Mouse (Mus musculus) stomach, embryonic 14.5 days (tissue): ENCODE measurements around the gene Prkaa2. TPM values are rescaled to one million over a fixed set of nuclear protein-coding genes. Genes with fewer than 3 reads are reported as not detected.

Source experiments
- ATAC-seq: fragments of 200-750 bp; cut with Nextera tagmentation; 2 replicates; pipeline ENCODE4 v1.8.0; 2017; ENCODE audit warnings: low read depth, moderate TSS enrichment; ENCODE audit not compliant: insufficient number of reproducible peaks, insufficient read depth, low FRiP score
- H3K27ac ChIP-seq: fragments of 300-500 bp; sonication (generic); 2 replicates; pipeline ENCODE4 v1.5.1; 2014; ENCODE audit warnings: mild to moderate bottlenecking, low read length, moderate library complexity, mixed read lengths
- H3K27me3 ChIP-seq: fragments of 300-500 bp; sonication (generic); 2 replicates; pipeline ENCODE4 v1.6.1; 2014; ENCODE audit warnings: low read length, control low read depth, mixed read lengths; ENCODE audit not compliant: control insufficient read depth, insufficient read depth
- H3K36me3 ChIP-seq: fragments of 300-500 bp; sonication (generic); 2 replicates; pipeline ENCODE4 v1.6.1; 2014; ENCODE audit warnings: mild to moderate bottlenecking, control low read depth, low read length, moderate library complexity, mixed read lengths; ENCODE audit not compliant: control insufficient read depth, insufficient read depth
- H3K4me1 ChIP-seq: fragments of 300-500 bp; sonication (generic); 2 replicates; pipeline ENCODE4 v1.6.1; 2014; ENCODE audit warnings: low read length, control low read depth, mixed read lengths; ENCODE audit not compliant: control insufficient read depth, insufficient read depth
- H3K4me2 ChIP-seq: fragments of 300-500 bp; sonication (generic); replicated peaks from 2 replicates; pipeline ENCODE4 v1.6.1; 2014; ENCODE audit warnings: low read depth, low read length, control low read depth
- H3K4me3 ChIP-seq: fragments of 300-500 bp; sonication (generic); 2 replicates; pipeline ENCODE4 v1.5.1; 2014; ENCODE audit warnings: low read depth, low read length, control low read depth
- H3K9ac ChIP-seq: fragments of 300-500 bp; sonication (generic); replicated peaks from 2 replicates; pipeline ENCODE4 v1.6.1; 2014; ENCODE audit warnings: low read depth, mild to moderate bottlenecking, control low read depth, low read length, moderate library complexity, mixed read lengths
- H3K9me3 ChIP-seq: fragments of 300-500 bp; sonication (generic); 2 replicates; pipeline ENCODE4 v1.6.1; 2016; ENCODE audit warnings: low read depth, low read length, control low read depth; ENCODE audit not compliant: control insufficient read depth
- WGBS: fragments of 180-500 bp; shearing (Covaris S2); extraction: QIAGEN DNeasy Blood & Tissue Kit; methylation state at CpG from one replicate; pipeline ENCODE4 v1.1.7; 2014; 5-methylcytosine and 5-hydroxymethylcytosine counted together
- polyA plus RNA-seq: library from polyadenylated mRNA; unstranded; fragments of >200 nt; fragmentation: Nextera tagmentation; extraction: Ambion mirVana; gene quantifications from 2 replicates; pipeline ENCODE4 v1.2.1, GENCODE M21; 2014

Gene Prkaa2
- polyA plus RNA-seq, 1 experiment from 2014 or later = 1.8 TPM

DNA sequence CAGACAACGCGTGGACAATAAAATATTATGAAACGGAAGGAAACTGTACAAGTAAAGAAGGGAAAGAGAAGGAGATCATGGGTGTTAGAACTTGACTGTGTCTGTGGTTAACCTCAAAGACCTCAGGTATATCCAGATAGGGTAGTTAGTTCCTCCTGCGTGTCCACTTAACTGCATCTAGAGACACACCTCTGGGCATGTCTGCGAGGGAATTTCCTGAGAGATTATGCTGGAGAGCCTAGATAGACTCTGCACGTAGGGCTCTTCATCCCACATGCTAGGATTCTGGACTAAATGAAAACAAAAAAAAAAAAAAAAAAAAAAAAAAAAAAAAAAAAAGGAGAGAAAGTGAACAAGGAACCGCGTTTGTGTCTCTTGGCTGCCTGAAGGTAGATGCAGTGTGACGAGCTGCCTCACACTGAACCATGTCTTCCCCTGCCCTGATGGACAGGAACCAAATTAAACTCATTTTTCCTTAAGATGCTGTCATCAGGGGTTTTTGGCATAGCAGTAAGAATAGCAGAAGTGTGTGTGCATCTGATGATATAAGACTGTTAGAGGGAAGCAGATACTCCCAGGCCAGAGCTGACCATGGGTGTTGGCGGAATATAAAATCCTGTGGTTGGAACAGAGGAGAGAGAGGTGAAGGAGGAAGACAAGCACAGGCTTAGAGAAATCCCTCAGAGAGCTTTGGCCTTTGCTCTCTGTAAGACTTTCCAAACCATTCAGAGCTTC, 116.4 kb downstream of the Prkaa2 start:
- no peak overlapping the region for H3K4me2 ChIP-seq
- WGBS = 85% methylated on average over 10 of the region's 10 CpGs
- ATAC-seq = no peak
- no peak overlapping the region for H3K9ac ChIP-seq
- H3K4me1 ChIP-seq = no peaks in the 10 kb centered on the region
- H3K36me3 ChIP-seq = no peaks in the 10 kb centered on the region
- no peaks in the 10 kb centered on the region for H3K27me3 ChIP-seq
- no peak overlapping the region for H3K27ac ChIP-seq
- no peaks in the 10 kb centered on the region for H3K9me3 ChIP-seq
- no peak overlapping the region for H3K4me3 ChIP-seq

DNA sequence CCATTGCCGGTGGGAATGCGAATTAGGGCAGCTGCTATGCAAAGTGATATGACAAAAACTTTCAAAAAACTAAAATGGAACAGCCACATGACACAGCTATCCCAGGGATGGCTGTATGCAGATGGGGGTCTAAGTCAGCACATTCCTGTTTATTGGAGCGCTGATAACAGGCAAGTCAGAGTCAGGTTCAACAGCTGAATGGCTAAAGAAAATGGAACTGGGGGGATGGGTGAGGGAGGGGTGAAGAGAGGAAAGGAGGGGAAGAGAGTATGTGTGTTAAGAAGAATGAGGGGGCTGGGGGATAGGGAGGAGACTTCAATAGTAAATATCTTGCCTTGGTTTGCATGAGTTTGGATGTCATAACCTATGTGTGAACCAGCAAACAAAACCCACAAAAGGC, 117.4 kb downstream of the Prkaa2 start:
- no peak overlapping the region for H3K4me2 ChIP-seq
- no peaks in the 10 kb centered on the region for H3K27me3 ChIP-seq
- no peaks in the 10 kb centered on the region for H3K36me3 ChIP-seq
- H3K4me1 ChIP-seq = no peaks in the 10 kb centered on the region
- no peak overlapping the region for H3K27ac ChIP-seq
- H3K9ac ChIP-seq = no peak overlapping the region
- no peak overlapping the region for H3K4me3 ChIP-seq
- no peaks in the 10 kb centered on the region for H3K9me3 ChIP-seq
- 88% methylated on average over 3 of the region's 3 CpGs for WGBS
- no peak for ATAC-seq

DNA sequence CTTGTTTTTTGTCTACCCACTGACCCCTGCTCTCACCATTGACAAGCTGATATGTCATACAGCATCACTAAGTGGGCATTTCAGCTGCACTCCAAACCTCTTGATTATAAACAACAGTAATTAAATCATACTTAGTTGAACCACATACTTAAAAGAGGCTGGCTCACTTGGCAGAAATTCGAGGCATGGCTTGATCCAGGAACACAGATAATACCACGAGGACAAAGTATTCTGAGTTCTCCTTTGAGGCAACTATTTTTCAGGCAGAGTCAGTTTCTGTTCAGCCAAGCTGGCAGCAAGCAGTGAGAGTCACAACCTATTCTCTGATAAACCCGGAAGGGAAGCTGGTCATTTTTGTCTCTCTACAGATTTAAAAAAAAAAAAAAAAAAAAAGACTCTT, 119.0 kb downstream of the Prkaa2 start:
- H3K9me3 ChIP-seq = no peaks in the 10 kb centered on the region
- H3K9ac ChIP-seq = no peak overlapping the region
- H3K27ac ChIP-seq = no peak overlapping the region
- no peak overlapping the region for H3K4me3 ChIP-seq
- no peak overlapping the region for H3K4me2 ChIP-seq
- no peak for ATAC-seq
- H3K4me1 ChIP-seq = no peaks in the 10 kb centered on the region
- no peaks in the 10 kb centered on the region for H3K27me3 ChIP-seq
- H3K36me3 ChIP-seq = no peaks in the 10 kb centered on the region
- WGBS = 78% methylated on average over 3 of the region's 3 CpGs

DNA sequence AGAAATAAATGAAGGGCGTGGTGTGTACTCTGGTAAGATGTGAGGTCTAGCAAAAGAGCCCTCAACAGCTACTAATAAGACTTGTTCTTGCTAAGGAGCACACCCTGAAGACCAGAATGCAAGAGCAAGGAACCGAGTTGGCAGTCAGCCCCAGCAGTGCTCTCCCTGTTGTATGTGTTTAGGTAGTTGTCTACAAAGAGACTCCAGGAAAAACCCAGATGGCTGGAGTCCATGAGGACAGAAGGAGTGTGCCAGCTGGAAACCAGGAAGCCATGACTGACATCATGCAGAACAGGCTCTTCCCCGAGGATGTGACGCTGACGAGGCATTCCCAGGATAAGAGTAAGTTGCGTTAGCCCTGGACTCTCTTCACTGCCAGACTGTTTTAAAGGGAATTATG, 119.7 kb downstream of the Prkaa2 start:
- Histone ChIP-seq H3K27me3 (no peaks in the 10 kb centered on the region), H3K4me3 (no peak overlapping the region), H3K9me3 (no peaks in the 10 kb centered on the region), H3K4me1 (no peaks in the 10 kb centered on the region), H3K27ac (no peak overlapping the region), H3K9ac (no peak overlapping the region), H3K4me2 (no peak overlapping the region), H3K36me3 (no peaks in the 10 kb centered on the region)
- no peak for ATAC-seq
- 83% methylated on average over 6 of the region's 6 CpGs for WGBS

DNA sequence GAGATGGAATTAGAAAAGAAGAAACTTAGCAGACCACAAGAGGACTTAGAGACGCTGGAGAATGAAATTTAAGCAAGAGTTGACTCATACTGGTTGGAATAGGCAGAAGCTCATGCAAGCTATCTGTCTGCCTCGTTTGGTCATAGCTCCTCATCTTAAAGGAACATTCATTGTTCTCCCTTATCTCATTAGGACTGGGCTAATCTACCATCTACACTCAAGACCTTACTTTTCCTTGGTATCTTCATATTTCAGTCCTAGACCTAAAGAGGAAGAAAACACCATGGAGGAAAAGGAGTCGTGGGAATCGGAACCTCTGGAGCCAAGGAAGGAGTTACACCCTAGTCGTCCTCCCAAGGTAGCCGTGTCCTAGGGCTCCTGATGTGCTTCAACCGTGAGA, 121.0 kb downstream of the Prkaa2 start:
- WGBS = 87% methylated on average over 7 of the region's 7 CpGs
- ATAC-seq = no peak
- Histone ChIP-seq H3K4me1 (no peaks in the 10 kb centered on the region), H3K4me2 (no peak overlapping the region), H3K36me3 (no peaks in the 10 kb centered on the region), H3K27ac (no peak overlapping the region), H3K27me3 (no peaks in the 10 kb centered on the region), H3K9me3 (no peaks in the 10 kb centered on the region), H3K4me3 (no peak overlapping the region), H3K9ac (no peak overlapping the region)

DNA sequence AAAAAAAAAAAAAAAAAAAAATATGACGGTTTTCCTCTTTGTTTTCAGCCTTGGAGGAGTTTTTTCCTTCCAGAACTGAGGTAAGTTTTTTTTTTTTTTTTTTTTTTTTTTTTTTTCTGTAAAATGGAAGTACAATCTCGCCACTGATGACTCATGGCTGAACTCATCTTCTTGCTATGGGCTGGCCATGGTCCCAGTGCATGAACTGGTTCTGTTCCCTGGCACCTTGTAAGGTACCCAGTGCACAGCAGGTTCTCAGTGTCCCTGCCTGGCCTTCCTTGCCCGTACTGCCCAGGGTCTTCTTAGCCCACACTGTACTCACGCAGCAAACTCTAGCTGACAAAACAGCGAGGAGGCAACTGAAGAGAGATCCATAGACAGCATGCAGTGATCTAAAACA, 121.6 kb downstream of the Prkaa2 start:
- 81% methylated on average over 5 of the region's 5 CpGs for WGBS
- Histone ChIP-seq H3K4me2 (no peak overlapping the region), H3K27me3 (no peaks in the 10 kb centered on the region), H3K9ac (no peak overlapping the region), H3K9me3 (no peaks in the 10 kb centered on the region), H3K36me3 (no peaks in the 10 kb centered on the region), H3K4me1 (no peaks in the 10 kb centered on the region), H3K27ac (no peak overlapping the region), H3K4me3 (no peak overlapping the region)
- ATAC-seq = no peak

DNA sequence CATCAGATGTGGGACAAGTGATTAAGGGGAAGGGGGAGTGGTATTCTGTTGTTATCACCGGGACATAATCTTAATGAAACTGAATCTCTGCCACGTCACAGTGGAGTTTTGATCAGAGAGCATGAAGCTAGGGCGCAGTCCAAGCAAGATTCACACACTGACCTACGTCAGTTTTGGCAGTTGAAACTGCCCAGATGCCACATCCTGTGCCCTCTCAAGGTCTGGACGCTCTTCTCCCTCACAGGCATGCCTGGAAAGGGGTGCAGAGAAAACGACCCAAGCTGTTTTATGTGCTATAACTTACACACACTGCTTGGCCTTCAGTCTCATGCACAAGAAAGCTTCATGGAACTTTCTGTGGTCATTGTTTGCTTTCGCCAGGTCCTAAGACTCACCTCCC, 122.1 kb downstream of the Prkaa2 start:
- no peak for ATAC-seq
- no peak overlapping the region for H3K27ac ChIP-seq
- H3K4me3 ChIP-seq = no peak overlapping the region
- H3K36me3 ChIP-seq = no peaks in the 10 kb centered on the region
- H3K4me2 ChIP-seq = no peak overlapping the region
- 73% methylated on average over 7 of the region's 7 CpGs for WGBS
- H3K9ac ChIP-seq = no peak overlapping the region
- H3K27me3 ChIP-seq = no peaks in the 10 kb centered on the region
- H3K9me3 ChIP-seq = no peaks in the 10 kb centered on the region
- H3K4me1 ChIP-seq = no peaks in the 10 kb centered on the region

DNA sequence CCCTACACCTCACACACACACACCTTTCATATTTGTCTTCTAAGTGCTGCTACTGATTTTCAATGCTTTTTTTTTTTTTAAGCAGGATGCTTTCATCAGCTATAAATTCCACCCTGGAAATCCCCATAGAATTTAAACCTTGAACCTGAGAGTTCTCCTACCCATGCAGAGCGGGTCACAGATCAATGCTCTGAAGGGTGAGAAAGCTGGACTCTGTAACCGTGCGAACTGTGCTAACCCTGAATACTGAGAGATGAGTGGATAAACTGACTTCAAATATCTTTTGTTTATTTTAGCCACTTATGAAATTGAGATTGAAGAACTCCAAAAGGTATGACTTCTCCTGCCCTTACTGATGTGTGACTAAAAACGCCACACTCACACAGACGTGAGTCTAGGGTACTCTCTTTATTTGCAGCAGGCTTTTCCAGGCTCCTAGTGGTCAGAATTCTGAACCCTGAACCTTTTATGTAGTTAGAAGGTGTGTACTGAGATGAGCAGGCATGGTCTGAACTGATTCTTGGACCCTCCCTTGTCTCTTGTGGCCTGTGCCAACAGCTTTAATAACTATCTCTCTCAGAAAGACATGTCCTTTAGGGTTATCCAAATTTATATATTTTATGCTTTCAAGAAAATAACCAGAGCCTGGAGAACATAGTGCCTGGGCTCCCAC, 123.6 kb downstream of the Prkaa2 start:
- Histone ChIP-seq H3K9ac (no peak overlapping the region), H3K27me3 (no peaks in the 10 kb centered on the region), H3K4me3 (no peak overlapping the region), H3K4me2 (no peak overlapping the region), H3K4me1 (no peaks in the 10 kb centered on the region), H3K27ac (no peak overlapping the region), H3K36me3 (no peaks in the 10 kb centered on the region), H3K9me3 (no peaks in the 10 kb centered on the region)
- WGBS = 69% methylated on average over 5 of the region's 5 CpGs
- ATAC-seq = no peak
